Mouse (Mus musculus): Measurements from ENCODE around the gene Fstl5.

GRCm38 (mm10) chr3:76292993-76293392 lies 218.9 kb downstream of the Fstl5 start:
- no peak for TF ChIP-seq GATA1 (IDR thresholded peaks at IDR 0.05; ENCODE audit: low read length)
- no peak for TF ChIP-seq TAL1 (IDR thresholded peaks at IDR 0.05; ENCODE audit: low read length)
